Mouse (Mus musculus) frontal cortex, postnatal 10 days (tissue): ENCODE measurements around the gene Dock8.

Experiments used
- DNase-seq, 2 experiments: peaks; one replicate each; pipeline ENCODE4 v3.0.0; 2022; ENCODE audit warnings: low spot score in 2 of 2, mixed read lengths in 1 of 2

Gene Dock8

DNA sequence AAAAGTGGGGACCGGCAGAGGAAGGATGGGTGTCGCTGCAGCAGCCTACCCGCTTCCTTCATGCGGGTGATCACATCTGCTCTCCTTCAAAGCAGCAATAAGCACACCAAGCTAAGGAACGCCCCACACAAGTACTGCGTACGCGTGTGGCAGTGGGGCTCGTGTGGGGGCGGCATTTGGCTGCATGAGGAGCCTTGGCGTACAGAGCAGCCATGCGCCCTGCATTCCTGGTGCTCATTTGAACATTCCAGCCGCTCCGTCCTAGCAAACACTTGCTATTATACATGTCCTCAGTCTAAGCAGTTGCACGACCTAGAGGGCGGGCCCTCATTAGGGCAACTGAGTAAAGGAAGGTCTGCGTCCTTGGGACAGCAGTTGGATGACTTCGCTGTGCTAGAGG is 188.3 kb downstream of the Dock8 start:
- DNase-seq: no peak

DNA sequence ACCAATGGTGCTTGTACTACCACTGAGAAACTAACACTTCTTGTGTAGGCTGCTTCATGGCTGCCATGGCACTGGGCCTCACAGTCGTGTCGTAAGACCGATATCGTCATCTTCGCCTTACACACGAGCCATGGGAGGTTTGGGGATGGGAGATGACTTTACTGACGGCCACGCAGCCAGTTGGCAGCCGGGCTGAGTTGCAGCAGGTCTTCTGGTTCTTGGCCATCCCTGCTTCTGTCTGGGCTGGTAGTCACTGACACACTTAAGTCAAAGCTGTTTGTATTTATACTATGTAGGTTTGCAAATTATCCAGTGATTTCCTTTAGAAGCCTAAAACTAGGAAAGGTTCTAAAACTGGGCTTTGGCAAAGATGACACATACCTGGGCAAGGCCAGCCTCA is 194.4 kb downstream of the Dock8 start:
- no peak for DNase-seq

DNA sequence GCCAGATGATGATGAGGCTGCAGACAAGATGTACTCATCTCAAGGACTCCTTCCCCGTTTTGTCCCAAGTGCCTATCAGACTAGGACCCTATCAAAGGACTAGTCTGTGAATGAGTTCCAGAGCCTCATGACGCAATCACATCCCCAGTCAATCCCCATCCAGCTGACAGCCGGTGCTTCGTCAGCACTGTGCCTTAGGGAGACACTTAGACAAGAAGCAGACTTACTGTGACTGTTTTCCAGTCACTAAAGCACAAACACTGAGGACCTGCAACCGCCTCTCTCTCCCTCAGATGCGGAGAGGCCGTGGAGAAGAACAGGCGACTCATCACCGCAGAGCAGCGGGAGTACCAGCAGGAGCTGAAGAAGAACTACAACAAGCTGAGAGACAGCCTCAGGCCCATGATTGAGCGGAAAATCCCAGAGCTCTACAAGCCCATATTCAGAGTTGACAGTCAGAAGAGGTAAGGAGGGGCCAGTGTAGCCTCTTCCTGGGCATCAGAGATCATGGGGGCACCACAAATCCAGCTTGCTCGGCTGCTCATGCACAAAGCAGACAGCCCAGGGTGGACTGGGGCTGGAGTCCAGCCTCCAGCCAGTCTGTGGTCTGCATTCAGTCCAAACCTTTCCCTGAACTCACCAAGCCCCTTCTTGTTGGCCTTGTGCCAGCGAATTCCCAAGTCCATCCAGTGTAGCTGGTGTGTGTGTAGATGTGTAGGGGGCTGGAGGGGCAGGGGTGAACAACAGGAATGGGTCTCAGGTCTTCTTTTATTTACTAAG is 200.9 kb downstream of the Dock8 start:
- no peak for DNase-seq

DNA sequence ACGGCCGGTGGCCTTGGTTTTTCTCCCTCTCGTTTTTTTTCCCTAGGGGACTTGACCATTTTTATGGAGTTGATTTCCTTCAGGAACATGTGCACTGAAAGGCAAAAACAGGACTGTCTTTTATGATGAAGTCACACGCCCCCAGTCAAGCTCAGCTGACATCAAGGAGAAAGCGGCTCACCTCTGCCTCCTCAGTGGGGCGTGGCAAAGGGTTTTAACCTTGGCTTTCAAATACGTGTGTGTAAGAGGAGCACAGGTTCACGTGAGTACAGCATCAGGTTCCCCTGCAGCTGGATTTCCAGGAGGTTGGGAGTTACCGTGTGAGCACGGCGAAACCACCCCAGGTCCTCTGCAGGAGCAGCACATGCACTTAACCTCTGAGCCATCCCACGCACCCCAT is 203.7 kb downstream of the Dock8 start:
- DNase-seq: no peak

DNA sequence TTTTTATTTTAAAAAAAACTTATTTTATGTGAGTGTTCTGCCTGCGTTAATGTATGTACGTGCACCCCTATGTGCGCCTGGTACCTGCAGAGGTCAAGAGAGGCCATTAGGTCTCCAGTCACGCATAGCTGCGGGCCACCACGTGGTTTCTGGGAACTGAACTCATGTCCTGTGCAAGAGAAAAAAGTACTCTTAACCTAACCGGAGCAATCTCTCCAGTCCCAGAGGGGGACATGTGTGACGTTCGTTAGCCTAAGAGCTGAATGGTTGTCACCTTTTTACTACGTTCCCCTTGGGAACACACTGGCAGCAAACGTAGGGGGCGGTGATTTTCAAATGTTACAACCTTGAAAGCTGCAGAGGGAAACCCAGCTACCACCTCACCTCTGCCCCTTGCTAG is 207.6 kb downstream of the Dock8 start:
- no peak for DNase-seq

DNA sequence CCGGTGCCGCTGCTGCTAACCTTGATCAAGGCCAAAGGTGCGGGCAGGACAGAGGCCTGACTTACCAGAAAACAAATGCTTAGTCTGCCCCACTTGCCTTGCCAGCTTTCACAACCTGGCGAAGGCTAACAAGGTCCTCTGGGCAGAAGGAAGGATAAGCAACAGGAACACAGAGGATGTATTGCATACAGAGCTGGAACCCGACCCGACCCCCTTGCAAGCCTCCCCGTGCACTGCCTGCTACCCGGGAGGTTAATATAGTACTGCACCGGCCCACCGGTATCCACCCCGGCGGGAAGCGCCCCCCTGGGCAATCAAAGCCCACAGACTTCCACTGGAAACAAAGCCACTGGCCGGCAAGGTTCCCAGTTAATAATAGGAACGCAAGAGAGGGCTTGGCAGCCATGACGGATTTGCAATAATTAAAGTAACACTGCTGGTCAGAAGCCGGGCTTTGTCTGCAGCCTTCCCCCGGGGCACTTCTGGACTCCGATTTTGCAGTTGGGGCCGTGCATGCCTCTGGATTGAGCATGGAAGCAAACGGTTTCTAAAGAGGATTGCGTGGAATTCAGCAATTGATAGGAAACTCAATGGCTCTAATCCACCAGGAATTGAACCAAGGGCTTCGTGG is 208.5 kb downstream of the Dock8 start:
- peak in 1 of 2 experiments; percentile 11 for DNase-seq

DNA sequence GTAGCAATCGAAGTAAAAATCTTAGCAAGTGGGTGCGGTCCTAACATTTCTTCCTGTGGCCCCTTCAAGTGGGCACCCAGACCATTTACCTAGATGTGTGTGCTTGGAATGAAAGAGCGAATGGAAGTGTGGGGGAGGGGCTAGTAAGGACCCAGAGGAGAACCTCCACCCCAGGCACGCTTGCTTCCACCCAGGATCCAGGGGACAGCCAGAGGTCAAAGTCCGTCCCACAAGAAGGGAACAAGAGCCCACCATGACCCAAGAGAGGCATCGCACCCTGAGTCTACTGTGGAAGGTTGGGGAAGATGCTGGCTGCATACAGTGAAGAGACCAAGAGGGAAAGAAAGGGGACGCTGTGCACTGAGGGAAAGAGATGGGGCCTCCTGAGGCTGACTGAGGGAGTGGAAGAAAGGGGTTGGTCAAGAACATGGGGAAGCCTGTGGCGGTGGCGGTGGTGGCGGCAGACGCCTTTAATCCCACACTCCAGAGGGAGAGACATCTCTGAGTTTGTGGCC is 209.3 kb downstream of the Dock8 start:
- no peak for DNase-seq

DNA sequence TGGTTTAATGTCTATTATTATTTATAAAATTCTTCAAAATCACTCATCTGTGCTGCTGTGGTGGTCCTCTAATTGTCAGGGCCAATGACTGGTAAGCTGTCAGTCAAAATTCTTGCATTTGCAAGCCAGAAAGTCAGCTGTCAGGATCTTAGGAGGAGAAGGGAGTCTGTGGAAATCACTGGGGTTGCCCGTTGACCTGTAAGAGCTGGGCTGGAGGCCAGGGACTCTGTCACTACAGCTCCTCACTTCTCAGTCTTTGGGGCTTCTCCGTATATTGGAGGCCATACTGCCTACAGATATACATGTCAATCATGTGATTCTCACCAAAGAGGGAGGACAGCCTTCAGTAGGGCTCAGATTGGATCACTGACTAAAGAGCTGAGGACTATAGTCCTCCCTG is 221.3 kb downstream of the Dock8 start:
- no peak for DNase-seq

DNA sequence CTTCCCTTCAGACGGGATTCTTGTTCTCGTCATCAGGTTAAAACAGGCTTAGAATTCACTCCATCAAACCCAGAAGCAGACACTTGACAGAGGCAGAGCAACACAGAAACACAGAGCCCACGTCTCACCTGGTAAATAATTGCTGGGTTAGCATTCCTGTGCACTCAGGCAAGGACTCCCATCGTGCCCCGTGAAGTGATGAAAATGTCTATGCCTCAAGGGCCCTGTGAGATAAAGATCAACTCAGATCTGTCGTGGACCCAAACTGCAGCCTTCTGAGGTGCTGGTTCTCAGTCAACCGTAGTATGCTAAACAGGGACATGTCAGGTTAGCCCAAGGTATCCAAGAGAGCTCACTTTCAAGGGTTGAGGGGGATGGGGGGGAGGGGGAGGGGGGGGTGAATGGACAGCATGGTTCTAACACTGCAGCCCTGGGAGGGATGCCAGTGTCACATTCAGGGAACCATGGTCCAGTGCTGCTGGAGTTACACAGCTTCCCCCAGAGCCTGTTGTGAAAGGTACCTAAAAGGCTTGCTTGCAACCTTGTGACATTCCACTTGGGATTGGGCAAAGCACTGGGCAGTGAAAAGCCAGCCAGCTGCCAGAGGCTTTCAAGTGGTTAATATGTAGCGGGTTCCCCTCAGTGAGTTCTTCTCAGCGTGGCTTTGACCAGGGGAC is 222.8 kb downstream of the Dock8 start:
- no peak for DNase-seq

DNA sequence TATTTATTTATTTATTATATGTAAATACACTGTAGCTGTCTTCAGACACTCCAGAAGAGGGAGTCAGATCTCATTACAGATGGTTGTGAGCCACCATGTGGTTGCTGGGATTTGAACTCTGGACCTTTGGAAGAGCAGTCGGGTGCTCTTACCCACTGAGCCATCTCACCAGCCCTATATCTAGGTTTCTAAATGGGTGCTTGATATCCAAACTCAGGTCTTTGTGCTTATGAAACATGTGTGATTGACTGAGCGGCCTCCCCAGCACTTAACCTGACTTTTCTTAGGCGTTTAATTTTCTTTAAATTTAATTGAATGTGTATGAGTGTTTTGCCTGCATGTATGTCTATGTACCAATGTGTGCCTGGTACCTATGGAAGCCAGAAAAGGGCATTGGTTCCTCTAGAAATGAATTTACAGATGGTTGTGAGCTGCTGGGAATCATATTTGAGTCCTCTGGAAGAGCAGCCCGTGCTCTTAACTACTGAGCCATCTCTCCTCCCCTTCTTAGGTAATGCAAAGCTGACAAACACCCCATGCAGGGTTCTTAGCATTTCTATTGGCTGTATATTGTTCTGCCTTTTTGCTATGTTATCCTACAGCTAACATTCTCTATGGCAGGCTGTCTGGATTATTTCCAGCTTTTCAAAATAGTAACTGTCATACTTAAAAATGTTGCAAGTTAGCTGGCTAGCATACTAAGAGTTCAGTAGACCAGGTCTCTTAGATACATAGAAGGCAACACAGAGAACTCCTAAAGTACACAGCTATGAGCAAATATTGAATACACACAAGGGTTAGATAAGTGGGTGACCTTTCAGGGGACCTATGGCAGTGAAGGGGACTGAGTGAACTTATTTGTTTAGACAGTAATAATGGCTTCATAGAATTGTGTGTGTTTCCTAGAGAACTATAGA is 231.0 kb downstream of the Dock8 start:
- DNase-seq: no peak

DNA sequence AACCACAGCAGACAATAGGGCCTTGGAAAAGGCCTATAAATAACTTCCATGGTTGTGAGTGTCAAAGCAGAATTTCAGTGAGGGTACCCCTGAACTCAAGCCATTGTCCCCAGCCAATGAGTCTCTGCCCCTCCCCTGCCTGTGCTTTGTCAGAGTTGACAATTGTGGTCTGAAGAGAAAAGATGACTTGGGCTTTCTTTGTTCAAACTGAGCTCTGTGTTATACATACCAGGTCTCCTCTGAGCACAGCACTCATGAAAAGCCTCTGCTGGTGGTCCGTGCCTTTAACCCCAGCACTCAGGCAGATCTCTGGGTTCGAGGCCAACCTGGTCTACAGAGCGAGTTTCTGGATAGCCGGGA is 231.6 kb downstream of the Dock8 start:
- no peak for DNase-seq

DNA sequence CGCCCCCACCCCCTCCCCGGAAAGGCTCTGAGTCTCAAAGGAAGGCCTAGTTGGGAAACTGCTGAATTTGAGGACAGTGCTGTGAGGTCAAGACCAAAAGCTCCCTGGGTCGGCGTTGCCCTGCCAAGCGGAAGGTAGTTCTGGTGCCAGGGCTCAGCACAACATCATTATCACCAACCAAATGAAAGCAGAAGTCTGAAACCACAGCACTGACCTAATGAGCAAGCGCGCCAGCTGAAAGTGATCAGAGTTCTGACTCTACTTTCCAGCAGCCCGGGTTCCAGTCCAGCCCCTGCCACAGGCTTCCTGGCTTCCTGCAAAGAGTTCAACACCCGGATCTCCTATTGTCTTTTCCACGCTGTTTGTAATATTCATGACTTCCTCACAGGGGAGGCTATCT is 232.7 kb downstream of the Dock8 start:
- DNase-seq: no peak

DNA sequence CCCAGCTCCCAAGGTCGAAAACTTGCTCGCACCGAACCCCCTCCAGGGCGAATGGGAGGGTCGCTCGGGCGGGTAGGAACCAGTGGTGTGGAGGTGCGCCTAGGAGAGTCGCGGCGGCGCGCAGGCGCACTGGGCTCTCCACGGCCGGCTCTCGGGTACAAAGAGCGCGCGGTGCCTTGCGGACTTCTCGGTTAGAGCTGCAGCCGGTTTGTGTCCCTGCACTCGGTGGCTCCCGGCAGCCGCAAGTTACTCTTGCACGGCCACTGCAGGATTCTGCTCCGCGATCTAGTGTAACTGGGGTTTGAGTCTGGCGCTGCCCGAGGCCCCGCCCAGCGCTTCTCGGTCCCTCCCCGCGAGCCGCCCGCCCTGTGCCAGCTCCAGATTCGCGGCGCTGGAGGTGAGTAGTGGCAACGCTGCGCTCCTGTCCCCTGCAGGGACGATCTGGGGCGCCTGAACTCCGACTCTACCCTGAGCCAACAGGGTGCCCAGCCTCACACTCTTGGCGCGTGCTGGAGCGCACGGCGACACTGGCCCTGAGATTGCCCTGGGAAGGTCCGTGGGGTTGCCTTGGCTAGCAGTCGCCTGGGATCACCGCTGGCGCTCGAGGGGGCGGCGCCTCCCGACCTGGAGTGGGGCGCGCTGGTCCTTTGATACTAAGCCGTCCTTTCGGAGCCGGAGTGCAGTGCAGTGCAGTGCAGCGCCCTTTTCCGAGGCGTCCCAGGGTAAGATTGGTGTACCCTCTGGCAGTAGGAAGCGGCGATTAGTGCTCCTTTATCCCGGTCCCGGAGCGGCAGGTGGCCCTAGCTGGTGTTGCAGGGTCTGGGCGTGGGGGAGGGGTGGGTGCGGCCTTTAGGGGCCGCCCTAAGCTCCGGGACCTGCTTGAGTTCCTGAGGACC is 237.5 kb downstream of the Dock8 start, which contains the start of gene Kank1:
TSS of gene Kank1 (plus strand) at position 380 of the 896 bp plus-strand sequence.
- DNase-seq: peak; percentile 17 to 40

DNA sequence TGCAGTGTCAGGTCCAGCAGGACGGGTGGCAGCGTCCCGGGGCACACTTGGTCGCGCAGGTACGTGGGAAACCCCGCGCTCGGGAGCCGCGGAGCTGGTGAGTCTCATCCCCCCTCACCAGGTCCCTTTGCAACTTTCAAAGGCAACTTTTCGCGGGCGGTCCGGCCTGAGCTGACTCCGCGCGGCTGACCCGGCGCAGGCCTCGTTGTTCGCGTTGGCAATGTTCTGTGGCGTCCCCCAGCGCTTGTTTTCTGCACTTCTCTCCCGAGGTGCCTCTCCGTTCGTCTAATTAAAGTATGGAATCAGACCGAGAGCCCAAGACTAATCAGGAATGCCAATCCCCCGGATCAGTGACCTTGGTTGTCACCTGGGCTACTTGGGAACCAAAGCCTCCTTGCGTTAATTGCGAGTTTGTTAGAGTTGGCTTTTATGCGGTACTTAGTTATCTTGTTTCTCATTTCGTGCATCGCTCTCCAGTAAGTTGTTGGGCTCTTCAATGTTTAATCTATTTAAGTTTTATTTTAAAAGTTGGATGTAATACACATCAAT is 238.2 kb downstream of the Dock8 start:
- DNase-seq: peak in 1 of 2 experiments; percentile 30

DNA sequence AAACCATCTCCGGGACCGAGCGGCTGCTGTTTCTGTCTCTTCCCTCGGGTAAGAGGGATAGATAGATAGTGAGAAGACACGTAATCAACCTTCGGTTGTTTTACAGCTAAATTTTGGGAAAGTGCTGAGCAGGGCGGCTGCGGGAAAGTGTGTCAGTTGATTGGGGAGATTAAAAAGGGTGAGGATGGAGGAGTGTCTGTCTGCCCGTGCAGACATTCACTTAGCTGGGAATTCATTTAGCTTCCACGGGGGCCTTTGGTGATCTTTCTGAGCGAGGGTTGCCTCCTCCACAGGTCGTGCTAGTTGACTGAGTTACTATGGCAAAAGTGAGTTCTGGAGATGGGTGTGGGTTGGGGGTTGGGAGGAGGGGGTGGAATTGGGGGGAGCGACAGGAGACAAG is 238.8 kb downstream of the Dock8 start:
- no peak for DNase-seq

DNA sequence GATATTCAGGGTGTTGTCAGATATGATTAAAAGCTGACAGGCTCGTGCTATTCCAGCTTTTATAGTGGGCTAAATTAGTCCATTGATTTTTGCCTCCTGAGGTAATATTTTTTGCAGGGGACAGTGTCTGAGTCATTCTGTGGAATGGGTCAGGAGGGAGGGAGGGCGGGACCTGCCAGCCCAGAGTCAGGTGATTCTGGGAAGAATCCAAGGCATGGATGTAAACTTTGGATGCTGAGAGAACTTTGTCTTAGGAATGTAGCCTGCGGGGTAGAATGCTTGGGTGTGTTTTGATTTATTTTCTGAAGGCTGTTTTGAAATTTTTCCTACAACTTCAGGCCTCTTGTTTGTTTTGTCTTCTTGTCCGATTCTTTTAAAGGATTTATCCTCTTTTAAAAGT is 244.2 kb downstream of the Dock8 start:
- no peak for DNase-seq

DNA sequence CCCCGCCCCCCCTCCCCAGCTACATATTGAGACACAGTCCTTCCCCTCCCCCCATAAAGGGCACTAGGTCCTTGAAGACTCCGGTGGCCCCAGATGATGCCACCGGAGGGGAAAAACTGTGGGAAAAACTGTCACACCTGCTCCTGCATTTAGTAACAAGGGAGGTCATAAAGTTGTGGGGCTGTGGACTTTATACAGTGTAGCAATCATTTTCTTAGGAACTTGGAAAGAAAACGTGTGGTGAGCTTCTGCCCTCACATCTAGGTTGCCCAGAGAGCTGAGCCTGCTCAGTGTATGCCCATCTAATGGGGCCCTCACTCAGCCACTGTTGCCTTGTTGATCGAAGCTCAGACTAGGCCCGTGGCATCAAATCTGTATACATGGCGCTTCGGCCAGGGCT is 246.7 kb downstream of the Dock8 start:
- no peak for DNase-seq

DNA sequence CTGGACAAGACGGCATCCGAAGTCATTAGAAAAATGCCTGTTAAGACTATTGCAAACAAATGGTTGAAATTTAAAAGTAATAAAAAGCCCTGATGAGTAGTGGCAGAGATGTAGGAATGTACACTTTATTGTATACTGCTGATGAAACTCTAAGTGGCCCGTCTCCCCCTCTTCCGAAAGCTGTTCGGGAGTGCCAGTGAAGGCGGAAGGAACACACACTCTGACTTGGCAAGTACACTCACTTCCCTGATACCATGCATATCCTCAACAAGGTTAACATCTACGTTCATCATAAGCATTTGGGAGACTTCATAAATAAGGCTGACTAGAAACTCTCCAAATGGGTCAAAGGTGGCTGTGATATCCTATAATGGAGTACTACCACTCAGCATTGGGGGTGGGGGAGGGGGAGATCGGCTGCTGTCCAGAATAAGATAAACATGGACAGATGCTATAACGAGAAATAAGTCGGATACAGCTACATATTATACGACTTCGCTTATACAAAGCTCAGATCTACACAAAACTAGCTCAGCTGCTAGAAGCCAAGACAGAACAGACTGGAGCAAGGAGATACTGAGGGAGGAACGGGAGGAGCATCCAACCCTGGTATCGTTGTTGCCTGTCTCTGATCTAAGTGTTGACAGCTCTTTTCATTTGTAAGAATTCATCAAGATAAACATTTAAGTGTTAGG is 248.7 kb downstream of the Dock8 start:
- DNase-seq: no peak

DNA sequence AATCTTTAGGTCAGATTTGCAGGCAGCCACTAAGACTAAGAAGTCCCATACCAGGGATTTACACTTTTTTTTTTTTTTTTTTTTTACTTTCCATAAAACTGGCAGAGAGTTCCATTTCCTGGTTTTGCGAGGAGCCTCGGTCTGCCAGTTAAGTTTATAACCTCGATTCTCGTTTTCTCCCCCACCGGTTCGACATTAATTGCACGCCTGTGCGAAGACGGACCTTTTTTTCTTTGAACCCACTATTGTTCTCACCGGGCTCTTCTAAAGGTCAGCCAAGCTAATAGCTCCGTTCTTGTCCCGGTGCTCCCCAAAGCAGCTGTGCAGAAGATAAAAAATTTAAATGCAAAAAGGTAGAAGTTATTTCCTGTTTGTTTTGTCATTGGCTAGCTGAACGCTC is 249.9 kb downstream of the Dock8 start:
- no peak for DNase-seq
